Mouse (Mus musculus) testis, postnatal 14 days (tissue): Measurements from ENCODE around the gene Ifnl3.
"Not testable (repeated sequence)": the region's sequence is repeated elsewhere in the genome, so short reads cannot be mapped to it uniquely, and the experiment has no call there.

Source experiments
- DNase-seq: peaks from one replicate; pipeline ENCODE4 v3.0.0; 2021; ENCODE audit warnings: low spot score

Gene Ifnl3

DNA sequence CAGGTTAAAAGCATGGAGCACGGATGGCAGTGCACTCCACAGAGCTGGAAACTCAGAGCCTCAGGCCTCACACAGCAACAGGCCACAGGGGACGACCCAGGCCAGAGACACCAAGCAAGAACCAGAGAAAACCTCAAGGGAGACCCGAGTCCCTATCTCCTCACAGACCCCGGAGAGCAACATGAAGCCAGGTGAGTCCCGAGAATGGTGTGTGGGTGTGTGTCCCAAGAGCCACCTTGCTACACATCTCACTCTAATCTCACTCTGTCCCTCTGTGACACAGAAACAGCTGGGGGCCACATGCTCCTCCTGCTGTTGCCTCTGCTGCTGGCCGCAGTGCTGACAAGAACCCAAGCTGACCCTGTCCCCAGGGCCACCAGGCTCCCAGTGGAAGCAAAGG lies at the start of gene Ifnl3:
TSS of gene Ifnl3 (plus strand) at position 301 of the 400 bp plus-strand sequence.
- DNase-seq: not testable (repeated sequence)

DNA sequence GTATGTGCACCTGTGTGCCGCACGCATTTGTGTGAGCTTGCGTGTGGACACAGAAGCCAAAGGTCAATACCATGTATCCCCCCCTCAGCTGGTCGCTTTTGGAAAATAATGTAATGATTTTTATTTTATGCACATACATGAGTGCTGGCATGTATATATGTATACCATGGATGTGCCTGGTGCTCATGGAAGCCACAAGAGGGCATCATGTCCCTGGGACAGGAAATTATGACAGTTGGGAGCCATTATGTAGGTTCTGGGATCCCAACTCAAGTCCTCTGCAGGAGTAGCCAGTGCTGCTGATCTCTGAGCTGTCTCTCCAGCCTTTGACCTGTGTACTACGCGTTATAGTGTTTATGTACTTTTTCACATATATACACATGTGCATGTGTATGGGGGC lies 46.4 kb upstream of the Ifnl3 start:
- no peak for DNase-seq

DNA sequence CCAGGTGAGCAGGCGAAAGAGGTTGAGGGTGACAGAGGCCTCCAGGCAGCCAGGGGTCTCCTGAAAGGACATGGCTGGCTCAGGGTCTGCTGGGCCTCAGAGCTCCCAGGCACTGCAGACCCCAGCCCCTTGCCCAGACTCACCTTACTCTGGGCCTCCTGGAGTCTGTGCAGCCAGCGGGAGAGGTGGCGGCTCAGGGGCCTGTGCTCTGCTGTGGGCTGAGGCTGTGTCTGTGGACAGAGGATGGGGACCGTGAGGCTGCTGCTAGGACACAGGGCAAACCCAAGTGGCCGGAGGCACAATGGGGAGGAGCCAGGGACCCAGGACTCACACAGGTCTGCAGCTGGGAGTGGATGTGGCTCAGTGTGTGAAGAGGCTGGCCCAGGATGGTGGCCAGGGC lies 45.3 kb upstream of the Ifnl3 start:
- no peak for DNase-seq

GRCm38 (mm10) chr7:28478854-28479253 lies 43.8 kb upstream of the Ifnl3 start:
- DNase-seq: no peak

DNA sequence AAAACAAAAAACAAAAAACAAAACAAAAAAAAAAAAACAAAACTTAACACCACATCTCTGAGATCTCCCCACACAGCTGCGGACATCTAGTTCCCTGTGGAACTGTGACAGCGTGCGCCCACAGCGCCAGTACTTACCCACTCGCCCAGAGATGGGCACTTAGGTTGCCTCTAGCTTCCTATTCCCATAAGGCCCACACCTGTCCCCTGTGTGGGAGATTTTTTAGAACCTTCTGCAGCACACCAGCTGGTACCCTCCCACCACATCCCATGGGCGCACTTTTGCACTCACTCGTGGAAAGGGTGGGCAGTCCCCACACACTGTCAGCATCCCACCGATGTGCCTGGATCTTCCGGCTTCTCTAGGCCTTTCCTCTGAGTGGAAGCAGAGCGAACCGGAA lies 39.8 kb upstream of the Ifnl3 start:
- DNase-seq: no peak

- DNase-seq: no peak
These were observed 38.4 kb upstream of the Ifnl3 start for GRCm38 (mm10) chr7:28484192-28484591.

- peak; percentile 53 for DNase-seq
These were observed 34.6 kb upstream of the Ifnl3 start for GRCm38 (mm10) chr7:28488030-28488491.

GRCm38 (mm10) chr7:28490410-28490809 lies 32.2 kb upstream of the Ifnl3 start:
- DNase-seq: no peak

GRCm38 (mm10) chr7:28490903-28491302 lies 31.7 kb upstream of the Ifnl3 start:
- no peak for DNase-seq

GRCm38 (mm10) chr7:28492310-28492709 lies 30.3 kb upstream of the Ifnl3 start:
- DNase-seq: peak; percentile 64

- no peak for DNase-seq
These were observed 27.2 kb upstream of the Ifnl3 start for GRCm38 (mm10) chr7:28495426-28495825.

DNA sequence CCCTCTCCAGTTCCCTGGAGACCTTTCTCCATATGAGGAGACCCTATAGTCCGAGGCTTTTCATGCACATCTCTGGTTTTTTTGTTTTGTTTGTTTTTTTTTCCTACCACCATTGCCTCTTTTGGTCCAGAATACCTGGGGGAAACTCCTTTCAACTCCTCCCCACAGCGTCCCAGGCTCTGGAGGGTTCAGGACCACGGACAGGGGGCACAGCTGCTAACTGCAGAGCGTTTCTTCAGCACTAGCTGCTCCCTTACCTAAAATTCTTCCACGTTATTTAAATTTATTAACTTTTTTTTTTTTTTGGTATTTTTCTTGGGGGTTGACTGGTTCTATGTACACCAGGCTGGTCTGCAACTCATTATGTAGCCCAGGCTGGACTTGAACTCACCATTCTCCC lies 17.1 kb upstream of the Ifnl3 start:
- no peak for DNase-seq

DNA sequence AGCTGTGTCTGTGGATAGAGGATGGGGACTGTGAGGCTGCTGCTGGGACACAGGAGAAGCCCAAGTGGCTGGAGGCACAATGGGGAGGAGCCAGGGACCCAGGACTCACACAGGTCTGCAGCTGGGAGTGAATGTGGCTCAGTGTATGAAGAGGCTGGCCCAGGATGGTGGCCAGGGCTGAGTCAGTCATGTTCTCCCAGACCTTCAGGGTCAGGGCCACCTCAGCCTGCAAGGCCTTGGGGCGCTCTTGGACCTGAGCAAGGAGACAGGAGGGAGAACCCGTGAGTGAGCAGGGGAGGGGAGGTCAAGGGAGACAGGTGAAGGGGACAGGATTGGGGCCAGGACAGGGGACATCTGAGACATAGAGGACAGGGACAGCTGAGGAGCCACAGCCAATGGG lies 13.5 kb upstream of the Ifnl3 start:
- DNase-seq: not testable (repeated sequence)

DNA sequence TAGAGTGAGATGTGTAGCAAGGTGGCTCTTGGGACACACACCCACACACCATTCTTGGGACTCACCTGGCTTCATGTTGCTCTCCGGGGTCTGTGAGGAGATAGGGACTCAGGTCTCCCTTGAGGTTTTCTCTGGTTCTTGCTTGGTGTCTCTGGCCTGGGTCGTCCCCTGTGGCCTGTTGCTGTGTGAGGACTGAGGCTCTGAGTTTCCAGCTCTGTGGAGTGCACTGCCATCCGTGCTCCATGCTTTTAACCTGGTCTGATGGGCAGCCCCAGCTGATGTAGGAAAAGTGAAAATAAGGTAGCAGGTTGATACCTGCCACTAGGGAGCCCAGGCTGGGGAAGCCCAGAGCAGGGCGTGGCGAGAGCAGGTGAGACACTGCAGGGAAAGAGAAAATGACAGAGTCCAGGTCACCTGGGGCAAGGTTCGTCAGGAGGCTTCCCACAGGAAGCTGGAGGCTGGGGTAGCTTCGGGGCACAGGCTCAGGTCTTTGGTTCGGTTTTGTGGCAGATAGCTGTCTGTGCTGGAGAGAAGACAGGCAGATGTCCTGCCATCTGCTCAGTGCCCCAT lies 12.1 kb upstream of the Ifnl3 start, which contains the start of gene Ifnl2:
TSS of gene Ifnl2 (minus strand) at position 51 of the 570 bp plus-strand sequence.
- not testable (repeated sequence) for DNase-seq

GRCm38 (mm10) chr7:28511441-28511840 lies 11.2 kb upstream of the Ifnl3 start:
- DNase-seq: no peak

GRCm38 (mm10) chr7:28527922-28528719 lies 5.5 kb downstream of the Ifnl3 start:
- DNase-seq: peak; percentile 71

- DNase-seq: no peak
These were observed 9.4 kb downstream of the Ifnl3 start for GRCm38 (mm10) chr7:28532005-28532404.

DNA sequence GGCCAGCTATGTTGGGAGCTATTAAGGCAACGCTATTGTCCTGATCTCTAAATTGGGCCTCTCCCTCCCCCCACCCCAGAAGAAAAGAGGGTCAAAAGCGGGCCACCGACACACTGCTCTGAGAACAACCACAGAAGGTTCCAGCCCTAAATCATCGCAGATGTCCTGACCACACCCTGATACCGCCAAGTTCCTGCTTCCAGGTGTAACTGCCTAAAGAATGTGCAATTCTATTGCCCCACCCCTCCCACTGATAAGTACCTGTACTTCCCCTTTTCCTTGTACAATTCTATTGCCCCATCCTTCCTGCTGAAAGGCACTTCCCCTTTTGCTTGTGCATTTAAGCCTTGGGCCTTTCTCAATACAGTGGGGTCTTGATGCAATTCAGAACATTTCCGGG lies 16.2 kb downstream of the Ifnl3 start:
- not testable (repeated sequence) for DNase-seq

GRCm38 (mm10) chr7:28540526-28540925 lies 17.9 kb downstream of the Ifnl3 start, which contains the start of gene Sycn:
Gene Sycn, plus strand, starts transcription at chr7:28540885.
- no peak for DNase-seq

GRCm38 (mm10) chr7:28544051-28544601 lies 21.5 kb downstream of the Ifnl3 start:
- no peak for DNase-seq

- DNase-seq: no peak
These were observed 22.6 kb downstream of the Ifnl3 start for GRCm38 (mm10) chr7:28545048-28545890.

- DNase-seq: no peak
These were observed 23.2 kb downstream of the Ifnl3 start for GRCm38 (mm10) chr7:28545891-28546210.
